Mouse (Mus musculus) kidney, embryonic 16.5 days (tissue): ENCODE measurements around the gene Ces3b. TPM values are rescaled to one million over a fixed set of nuclear protein-coding genes. Genes with fewer than 3 reads are reported as not detected.
"Not testable (repeated sequence)": the region's sequence is repeated elsewhere in the genome, so short reads cannot be mapped to it uniquely, and the experiment has no call there.

Experiments
- ATAC-seq: fragments of 200-750 bp; cut with Nextera tagmentation; 2 replicates; pipeline ENCODE4 v1.8.0; 2017; ENCODE audit warnings: moderate TSS enrichment; ENCODE audit not compliant: low FRiP score, low TSS enrichment
- H3K27ac ChIP-seq: fragments of 300-500 bp; sonication (generic); 2 replicates; pipeline ENCODE4 v1.5.1; 2014; ENCODE audit warnings: low read length
- H3K27me3 ChIP-seq: fragments of 300-500 bp; sonication (generic); 2 replicates; pipeline ENCODE4 v1.6.1; 2014; ENCODE audit warnings: low read length, control low read depth, mixed read lengths; ENCODE audit not compliant: insufficient read depth
- H3K36me3 ChIP-seq: fragments of 300-500 bp; sonication (generic); 2 replicates; pipeline ENCODE4 v1.6.1; 2014; ENCODE audit warnings: low read length, control low read depth, mixed read lengths; ENCODE audit not compliant: insufficient read depth
- H3K4me1 ChIP-seq: fragments of 300-500 bp; sonication (generic); 2 replicates; pipeline ENCODE4 v1.6.1; 2014; ENCODE audit warnings: low read length, control low read depth, mixed read lengths; ENCODE audit not compliant: insufficient read depth
- H3K4me2 ChIP-seq: fragments of 300-500 bp; sonication (generic); replicated peaks from 2 replicates; pipeline ENCODE4 v1.6.1; 2014; ENCODE audit warnings: low read depth, low read length
- H3K4me3 ChIP-seq: fragments of 300-500 bp; sonication (generic); 2 replicates; pipeline ENCODE4 v1.5.1; 2014; ENCODE audit warnings: mild to moderate bottlenecking, low read length
- H3K9ac ChIP-seq: fragments of 300-500 bp; sonication (generic); replicated peaks from 2 replicates; pipeline ENCODE4 v1.6.1; 2014; ENCODE audit warnings: low read length
- H3K9me3 ChIP-seq: fragments of 300-500 bp; sonication (generic); 2 replicates; pipeline ENCODE4 v1.6.1; 2016; ENCODE audit warnings: low read length, control low read depth
- WGBS: fragments of 180-500 bp; shearing (Covaris S2); extraction: QIAGEN DNeasy Blood & Tissue Kit; methylation state at CpG from one replicate; pipeline ENCODE4 v1.1.7; 2014; 5-methylcytosine and 5-hydroxymethylcytosine counted together
- polyA plus RNA-seq: library from polyadenylated mRNA; unstranded; fragments of >200 nt; fragmentation: Nextera tagmentation; extraction: Ambion mirVana; gene quantifications from 2 replicates; pipeline ENCODE4 v1.2.1, GENCODE M21; 2015

Ces3b gene
- polyA plus RNA-seq, 1 experiment from 2014 or later, result not detected

- Histone ChIP-seq H3K9ac (no peak overlapping the region), H3K9me3 (no peaks in the 10 kb centered on the region), H3K4me3 (no peak overlapping the region), H3K4me1 (no peaks in the 10 kb centered on the region), H3K27me3 (no peaks in the 10 kb centered on the region), H3K27ac (no peak overlapping the region), H3K4me2 (no peak overlapping the region), H3K36me3 (no peaks in the 10 kb centered on the region)
- no peak for ATAC-seq
- WGBS, result 75% methylated on average over 6 of the region's 6 CpGs
These were observed 6.5 kb upstream of the Ces3b start for GRCm38 (mm10) chr8:105077071-105077470.

- Histone ChIP-seq H3K4me2 (no peak overlapping the region), H3K27me3 (no peaks in the 10 kb centered on the region), H3K9ac (no peak overlapping the region), H3K9me3 (no peaks in the 10 kb centered on the region), H3K4me3 (no peak overlapping the region), H3K4me1 (no peaks in the 10 kb centered on the region), H3K36me3 (no peaks in the 10 kb centered on the region), H3K27ac (no peak overlapping the region)
- 83% methylated on average over 5 of the region's 5 CpGs for WGBS
- no peak for ATAC-seq
These were observed 5.0 kb upstream of the Ces3b start for GRCm38 (mm10) chr8:105078591-105078990.

GRCm38 (mm10) chr8:105080814-105081336 lies 2.7 kb upstream of the Ces3b start:
- WGBS, result 73% methylated on average over 5 of the region's 5 CpGs
- Histone ChIP-seq H3K9me3 (no peaks in the 10 kb centered on the region), H3K27me3 (no peaks in the 10 kb centered on the region), H3K36me3 (no peaks in the 10 kb centered on the region), H3K9ac (no peak overlapping the region), H3K27ac (no peak overlapping the region), H3K4me1 (no peaks in the 10 kb centered on the region), H3K4me2 (no peak overlapping the region), H3K4me3 (no peak overlapping the region)
- ATAC-seq, result no peak

DNA sequence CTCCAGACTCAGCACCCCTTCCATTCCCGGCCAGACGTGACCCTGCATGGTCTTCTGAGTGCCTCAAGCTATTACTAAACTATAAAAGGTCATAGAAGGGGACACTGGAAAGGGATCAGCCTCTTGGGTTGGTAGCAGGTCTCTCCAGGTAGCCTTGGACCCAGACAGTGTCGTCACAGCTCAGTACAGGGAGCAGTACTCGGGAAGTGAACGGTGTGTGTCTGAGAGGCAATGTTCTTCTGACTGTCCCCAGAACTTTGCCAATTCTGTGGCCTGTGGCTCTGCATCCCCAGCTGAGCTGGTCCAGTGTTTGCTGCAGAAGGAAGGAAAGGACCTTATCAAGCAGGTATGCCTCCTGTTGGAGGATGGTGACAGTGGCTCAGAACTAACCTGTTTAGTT lies 4.6 kb downstream of the Ces3b start:
- H3K27ac ChIP-seq, H3K27me3 ChIP-seq, H3K9me3 ChIP-seq, ATAC-seq, H3K4me2 ChIP-seq, H3K36me3 ChIP-seq, H3K9ac ChIP-seq, H3K4me3 ChIP-seq, H3K4me1 ChIP-seq: not testable (repeated sequence)
- WGBS, result 84% methylated on average over 4 of the region's 5 CpGs

DNA sequence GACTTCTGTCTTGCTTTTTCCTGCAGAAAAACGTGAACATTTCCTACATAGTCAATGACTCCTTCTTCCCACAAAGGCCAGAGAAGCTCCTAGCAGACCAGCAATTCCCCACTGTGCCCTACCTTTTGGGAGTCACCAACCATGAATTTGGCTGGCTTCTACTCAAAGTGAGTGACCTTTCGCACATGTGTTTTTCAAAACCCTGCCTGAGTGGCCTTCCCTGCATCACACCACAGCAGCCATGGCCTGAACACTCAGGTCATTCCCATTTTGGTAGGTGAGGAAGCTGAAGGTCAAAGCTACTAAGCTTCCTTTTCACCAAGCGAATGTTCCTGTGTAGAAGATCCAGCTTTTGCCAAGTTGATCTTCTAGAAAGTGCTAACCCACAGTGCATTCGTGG lies 5.0 kb downstream of the Ces3b start:
- no peak for ATAC-seq
- no peaks in the 10 kb centered on the region for H3K4me1 ChIP-seq
- WGBS, result 70% methylated on average over 4 of the region's 4 CpGs
- no peak overlapping the region for H3K27ac ChIP-seq
- H3K9me3 ChIP-seq, result no peaks in the 10 kb centered on the region
- H3K36me3 ChIP-seq, result no peaks in the 10 kb centered on the region
- no peak overlapping the region for H3K4me2 ChIP-seq
- no peak overlapping the region for H3K4me3 ChIP-seq
- no peaks in the 10 kb centered on the region for H3K27me3 ChIP-seq
- H3K9ac ChIP-seq, result no peak overlapping the region

DNA sequence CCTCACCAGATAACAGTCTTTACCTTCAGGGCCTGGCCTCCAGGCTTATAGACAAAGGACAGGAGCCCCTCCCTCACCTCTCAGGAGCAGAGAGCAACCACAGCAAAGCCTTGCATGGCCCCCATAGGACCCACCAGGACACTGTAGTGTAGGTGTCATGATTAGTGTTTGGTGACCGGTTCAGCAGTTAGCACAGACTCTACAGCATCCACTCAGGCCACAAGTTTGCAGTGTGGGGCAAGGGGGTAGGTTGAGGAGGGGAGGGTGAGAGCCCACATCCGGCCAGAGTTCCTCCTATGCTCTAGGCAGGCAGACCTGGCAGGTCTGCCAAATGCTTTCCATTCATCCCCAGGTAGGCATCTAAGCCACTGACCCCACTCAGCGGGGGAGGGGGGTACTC lies 10.4 kb downstream of the Ces3b start:
- Histone ChIP-seq H3K4me1 (no peaks in the 10 kb centered on the region), H3K36me3 (no peaks in the 10 kb centered on the region), H3K4me3 (no peak overlapping the region), H3K4me2 (no peak overlapping the region), H3K9ac (no peak overlapping the region), H3K27ac (no peak overlapping the region), H3K27me3 (no peaks in the 10 kb centered on the region), H3K9me3 (no peaks in the 10 kb centered on the region)
- 81% methylated on average over 3 of the region's 3 CpGs for WGBS
- no peak for ATAC-seq

DNA sequence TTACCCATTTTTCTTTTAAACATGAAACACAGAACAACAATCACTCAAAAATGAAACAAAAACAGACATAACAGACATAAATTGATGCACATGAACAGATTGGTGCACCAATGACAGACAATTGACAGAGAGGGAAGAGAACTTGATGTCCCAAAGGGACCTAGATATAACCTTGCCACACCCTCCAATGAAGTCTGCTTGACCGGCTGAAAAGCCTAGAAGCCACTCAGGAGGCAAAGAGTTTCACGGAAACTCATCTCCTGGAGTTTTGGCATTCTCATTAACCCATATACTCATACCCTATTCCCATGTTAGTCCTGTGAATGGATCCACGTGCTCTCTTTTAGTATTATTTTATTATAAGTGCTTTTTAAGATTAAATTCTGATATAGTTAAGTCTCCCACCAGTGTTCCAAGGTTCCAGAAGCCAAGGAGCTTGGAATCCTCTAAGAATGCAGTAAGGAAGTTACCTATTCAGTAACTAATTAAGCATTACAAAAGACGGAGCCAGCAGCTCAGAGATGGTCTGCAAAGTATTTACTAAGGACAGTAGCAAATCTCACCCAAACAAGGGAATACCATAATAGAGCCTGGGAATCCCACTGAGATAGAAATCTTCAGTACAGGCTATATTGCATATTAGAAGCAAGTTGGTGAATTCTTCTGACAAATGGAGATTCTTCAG lies 18.7 kb downstream of the Ces3b start:
- not testable (repeated sequence) for H3K9me3 ChIP-seq, H3K4me3 ChIP-seq, H3K36me3 ChIP-seq, H3K4me1 ChIP-seq, H3K4me2 ChIP-seq, ATAC-seq, H3K27me3 ChIP-seq, H3K9ac ChIP-seq, H3K27ac ChIP-seq
- WGBS, result 74% methylated on average over 4 of the region's 4 CpGs

GRCm38 (mm10) chr8:105103701-105104100 lies 20.1 kb downstream of the Ces3b start:
- H3K27me3 ChIP-seq, ATAC-seq, H3K9ac ChIP-seq, H3K27ac ChIP-seq, H3K36me3 ChIP-seq, H3K4me3 ChIP-seq, H3K4me2 ChIP-seq, H3K9me3 ChIP-seq, H3K4me1 ChIP-seq: not testable (repeated sequence)
- 74% methylated on average over 5 of the region's 5 CpGs for WGBS

- H3K9me3 ChIP-seq, result no peaks in the 10 kb centered on the region
- no peak overlapping the region for H3K4me3 ChIP-seq
- no peak overlapping the region for H3K27ac ChIP-seq
- no peaks in the 10 kb centered on the region for H3K36me3 ChIP-seq
- H3K4me2 ChIP-seq, result no peak overlapping the region
- no peaks in the 10 kb centered on the region for H3K27me3 ChIP-seq
- H3K9ac ChIP-seq, result no peak overlapping the region
- H3K4me1 ChIP-seq, result no peaks in the 10 kb centered on the region
- WGBS, result 90% methylated on average over 3 of the region's 3 CpGs
- no peak for ATAC-seq
These were observed 20.7 kb downstream of the Ces3b start for GRCm38 (mm10) chr8:105104220-105104619.

GRCm38 (mm10) chr8:105129864-105130263 lies 46.3 kb downstream of the Ces3b start:
- no peaks in the 10 kb centered on the region for H3K9me3 ChIP-seq
- no peak overlapping the region for H3K4me3 ChIP-seq
- no peaks in the 10 kb centered on the region for H3K36me3 ChIP-seq
- ATAC-seq, result no peak
- no peaks in the 10 kb centered on the region for H3K27me3 ChIP-seq
- no peak overlapping the region for H3K9ac ChIP-seq
- no peak overlapping the region for H3K4me2 ChIP-seq
- H3K27ac ChIP-seq, result no peak overlapping the region
- 70% methylated on average over 9 of the region's 9 CpGs for WGBS
- no peaks in the 10 kb centered on the region for H3K4me1 ChIP-seq
